Mouse (Mus musculus) CH12.LX (cell line): ENCODE measurements at regions not wholly inside any gene's neighbourhood (a gene's known extent, or its start where the extent isn't known, plus 50 kb on each side); places are given as distances from the start of the nearest gene placed in this dataset.

Experiments used
- CTCF ChIP-seq, 2 experiments: IDR thresholded peaks in 1 of 2; conservative IDR thresholded peaks in 1 of 2; 2 replicates each; pipeline ENCODE4 v1.5.1; 2011 to 2012; ENCODE audit warnings: low read depth in 2 of 2, low read length in 2 of 2, improper control_type of control experiment in 1 of 2, inconsistent platforms in 1 of 2, mild to moderate bottlenecking in 1 of 2, moderate library complexity in 1 of 2
- ELF1 ChIP-seq: IDR thresholded peaks from 2 replicates; pipeline ENCODE4 v1.6.1; 2014; ENCODE audit warnings: low read depth, mild to moderate bottlenecking, inconsistent platforms, low read length, improper control_type of control experiment
- EP300 ChIP-seq: IDR thresholded peaks from 2 replicates; pipeline ENCODE4 v1.6.1; 2011; ENCODE audit warnings: low read length, improper control_type of control experiment
- JUND ChIP-seq: conservative IDR thresholded peaks from 2 replicates; pipeline ENCODE4 v1.6.1; 2011; ENCODE audit warnings: low read depth, low read length, improper control_type of control experiment
- MXI1 ChIP-seq: IDR thresholded peaks from 2 replicates; pipeline ENCODE4 v1.6.1; 2011; ENCODE audit warnings: mild to moderate bottlenecking, low read depth, low read length, improper control_type of control experiment
- POLR2A ChIP-seq: IDR thresholded peaks from 2 replicates; pipeline ENCODE4 v1.6.1; 2011; ENCODE audit warnings: low read depth, mild to moderate bottlenecking, improper control_type of control experiment, low read length
- RAD21 ChIP-seq: IDR thresholded peaks from 2 replicates; pipeline ENCODE4 v1.6.1; 2011; ENCODE audit warnings: low read depth, mild to moderate bottlenecking, low read length, improper control_type of control experiment, moderate library complexity
- USF1 ChIP-seq: IDR thresholded peaks from 2 replicates; pipeline ENCODE4 v1.6.1; 2014; ENCODE audit warnings: low read depth, mild to moderate bottlenecking, inconsistent platforms, low read length, improper control_type of control experiment
- ZNF384 ChIP-seq: IDR thresholded peaks from 2 replicates; pipeline ENCODE4 v1.6.1; 2012; ENCODE audit warnings: low read depth, low read length, improper control_type of control experiment, inconsistent platforms

- TF ChIP-seq USF1 (no peak), CTCF (conservative IDR thresholded peaks at IDR 0.05 in 1 of 2, IDR thresholded peaks at IDR 0.05 in 1 of 2; ENCODE audit: low read depth in 2 of 2, low read length in 2 of 2) (no peak), POLR2A (no peak), EP300 (no peak), RAD21 (no peak), ELF1 (no peak), JUND (no peak), MXI1 (no peak), ZNF384 (no peak)
Observed at GRCm38 (mm10) chr12:5770531-5770930, 395.0 kb upstream of the Klhl29 start.
